Mouse (Mus musculus): ENCODE measurements around the gene S100a9.

GRCm38 (mm10) chr3:90702244-90702643, 6.7 kb upstream of the S100a9 start:
- TF ChIP-seq CTCF (conservative IDR thresholded peaks at IDR 0.05; ENCODE audit: low read length) (no peak), POU5F1 (IDR thresholded peaks at IDR 0.05; ENCODE audit: borderline replicate concordance, low read length) (no peak)

Data from E14TG2a.4 (cell line).